Mouse (Mus musculus) megakaryocyte progenitor cell, adult 5-6 weeks (primary cell): ENCODE measurements around the gene Tcn2. TPM values are rescaled to one million over a fixed set of nuclear protein-coding genes. Genes with fewer than 3 reads are reported as not detected.
"Not testable (repeated sequence)": the region's sequence is repeated elsewhere in the genome, so short reads cannot be mapped to it uniquely, and the experiment has no call there.

Experiments
- ATAC-seq: replicated peaks from 2 replicates; pipeline ENCODE4 v1.8.0; 2016; ENCODE audit warnings: mild to moderate bottlenecking, moderate TSS enrichment, inconsistent platforms; ENCODE audit not compliant: poor library complexity
- total RNA-seq, 2 experiments: library from RNA; stranded (forward) in 1 of 2; stranded (reverse) in 1 of 2; fragments of 157-497, 149-512 nt in 1 of 2; fragments of 200-1000 nt in 1 of 2; gene quantifications; 2 replicates each; pipeline versions ENCODE4 v1.2.3 to v1.2.4; 2015 to 2017

Gene Tcn2
- total RNA-seq, 2 experiments from 2014 or later, result 50.5 to 102 TPM

DNA sequence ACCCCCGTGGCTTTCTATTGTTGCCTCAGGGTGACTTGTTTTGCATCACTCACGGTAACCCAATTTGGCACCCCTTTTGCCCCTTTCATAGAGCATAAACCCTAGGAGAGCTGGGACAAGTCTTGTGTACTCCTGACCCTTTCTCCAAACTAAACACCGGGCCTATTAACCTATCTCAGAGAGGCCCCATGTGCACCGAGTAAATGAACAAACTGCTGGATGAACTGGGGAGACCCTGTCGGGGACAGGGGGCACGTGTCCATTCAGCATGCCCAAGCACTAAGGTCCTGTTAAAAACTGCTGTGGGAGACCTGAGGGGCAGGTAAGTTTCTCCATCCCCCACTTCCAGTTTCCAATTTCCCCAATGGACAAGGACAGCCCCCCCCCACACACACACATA lies 1.0 kb downstream of the Tcn2 start:
- ATAC-seq, result no peak

DNA sequence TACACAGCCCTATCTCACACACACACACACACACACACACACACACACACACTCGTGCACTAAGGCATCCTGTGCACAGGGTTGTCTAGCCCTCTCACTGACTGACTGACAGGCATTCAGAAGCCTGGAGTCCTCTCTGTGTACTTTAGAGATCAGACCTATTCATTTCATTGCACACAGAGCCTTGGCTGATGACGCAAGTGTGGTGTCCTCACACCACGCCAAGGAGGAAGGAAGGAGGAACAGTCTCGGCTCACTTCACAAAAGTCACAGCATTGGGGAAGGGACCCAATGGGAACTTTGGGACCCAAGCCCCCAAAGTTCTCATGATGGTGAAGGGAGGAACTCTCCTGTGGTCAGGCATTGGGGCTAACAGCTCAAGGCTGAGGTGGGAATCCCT lies 1.9 kb downstream of the Tcn2 start:
- ATAC-seq, result peak; percentile 81

DNA sequence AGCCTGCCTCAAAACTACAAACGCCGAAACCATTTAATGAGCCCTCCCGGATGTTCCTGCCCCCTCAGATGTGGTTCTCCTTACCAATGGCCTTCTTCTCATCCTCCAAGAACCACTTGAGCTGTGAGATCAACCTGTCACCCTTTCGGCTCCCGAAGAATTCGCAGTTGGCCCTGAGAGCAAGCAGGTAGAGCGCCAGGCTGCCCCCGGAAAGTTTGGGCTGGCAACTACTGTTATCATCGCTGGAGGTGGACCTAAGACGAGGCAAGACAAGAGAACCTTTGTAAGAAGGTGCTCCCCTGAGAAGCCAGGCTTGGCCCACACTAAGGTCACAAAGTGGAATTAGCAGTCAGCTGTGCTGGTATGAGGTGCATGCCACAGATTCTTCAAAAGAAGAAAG lies 6.0 kb downstream of the Tcn2 start:
- no peak for ATAC-seq

DNA sequence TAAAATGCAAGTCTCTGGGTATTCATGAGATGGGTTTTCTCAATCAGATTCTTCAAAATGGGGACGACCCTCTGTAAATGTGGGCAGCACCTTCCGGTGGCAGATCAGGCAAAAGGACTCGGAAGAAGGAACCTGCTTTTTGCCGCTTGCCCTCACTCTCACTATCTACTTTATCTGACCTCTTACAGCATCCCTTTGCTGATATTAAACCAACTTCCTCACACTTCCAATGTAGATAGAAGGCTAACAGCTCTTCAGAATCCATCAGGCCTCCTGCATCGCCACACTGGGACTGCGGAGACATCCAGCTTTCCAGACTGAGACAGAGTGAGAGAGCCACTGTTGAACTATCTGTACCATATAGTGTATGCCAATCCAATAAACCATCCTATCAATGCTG lies 9.2 kb downstream of the Tcn2 start:
- no peak for ATAC-seq

DNA sequence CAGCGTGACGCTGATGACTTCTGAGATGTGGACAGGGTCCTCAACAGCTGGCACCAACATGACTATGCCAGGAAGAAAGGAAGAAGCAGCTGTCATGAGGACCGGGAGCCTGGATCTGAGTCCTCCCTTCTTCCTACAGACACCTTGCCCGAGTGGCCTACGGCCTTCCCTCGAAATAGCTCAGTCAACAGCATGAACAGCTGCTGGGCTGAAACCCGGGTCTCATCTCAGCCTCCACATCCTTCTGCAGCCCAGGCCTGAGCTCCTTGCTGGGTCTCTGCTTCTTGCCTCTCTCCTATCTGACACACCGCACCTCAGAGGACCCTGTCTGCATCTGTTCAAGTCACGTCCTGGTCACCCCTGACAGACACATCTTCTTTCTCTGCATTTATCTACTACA lies 9.8 kb downstream of the Tcn2 start:
- no peak for ATAC-seq

DNA sequence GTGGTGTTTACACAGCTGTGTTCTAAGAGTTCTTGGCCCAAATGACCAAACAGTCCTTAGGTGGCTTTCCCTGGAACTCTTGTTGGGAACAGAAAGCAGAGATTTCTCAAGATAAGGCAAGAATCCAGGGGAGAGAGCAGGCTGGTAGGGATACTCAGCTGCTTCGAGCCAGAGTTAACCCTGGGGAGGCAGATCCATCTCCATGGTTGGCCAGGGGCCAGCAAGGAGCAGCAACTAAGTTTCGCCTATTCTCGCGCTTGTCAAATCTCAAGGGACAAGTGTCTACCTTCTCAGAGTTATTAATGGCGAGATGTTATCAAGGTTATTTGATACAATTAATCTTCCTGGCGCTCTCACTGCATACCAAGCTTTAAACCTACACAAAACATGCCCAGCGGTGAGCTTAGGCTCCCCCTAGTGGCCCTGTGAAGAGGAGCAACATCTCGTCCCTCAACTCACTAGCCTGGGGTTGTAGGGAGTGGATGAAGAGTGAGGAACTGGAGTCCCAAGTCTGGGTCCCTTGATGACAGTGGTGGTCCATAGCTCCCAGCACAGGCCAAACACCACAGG lies 10.6 kb downstream of the Tcn2 start:
- ATAC-seq, result peak; percentile 96

DNA sequence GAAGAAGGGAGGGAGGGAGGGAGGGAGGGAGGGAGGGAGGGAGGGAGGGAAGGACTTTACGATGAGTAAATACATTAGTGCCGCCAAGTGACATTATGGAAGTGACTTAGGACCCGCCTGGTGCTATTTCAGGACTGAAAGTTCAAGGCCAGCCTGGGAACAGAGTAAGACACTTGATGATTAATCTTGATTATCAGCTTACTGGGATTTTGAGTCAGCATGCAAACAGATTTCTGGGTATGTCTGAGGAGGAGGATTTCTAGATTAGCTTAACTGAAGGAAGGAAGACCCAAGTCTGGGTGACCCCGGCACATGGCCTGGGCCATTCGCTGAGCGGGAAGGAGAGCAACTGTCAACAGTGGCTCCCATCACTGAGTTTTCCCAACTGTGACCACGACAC lies 11.5 kb downstream of the Tcn2 start:
- ATAC-seq, result no peak

DNA sequence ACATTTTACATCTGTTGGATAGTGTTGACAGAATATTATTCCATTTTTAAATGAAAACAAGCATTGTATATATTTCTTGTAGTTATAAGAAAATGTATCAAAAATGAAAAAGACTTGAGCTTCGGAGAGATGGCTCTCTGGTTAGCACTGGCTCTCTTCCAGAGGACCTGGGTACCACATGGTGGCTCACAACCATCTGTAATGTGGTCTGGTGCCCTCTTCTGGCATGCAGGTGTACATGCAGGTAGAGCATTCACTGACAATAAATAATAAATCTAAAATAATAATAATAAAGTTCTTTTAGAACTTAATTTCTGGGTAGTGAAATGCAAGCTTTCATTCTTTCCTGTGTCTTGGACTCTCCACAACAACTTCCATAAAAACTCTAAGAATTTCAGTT lies 13.2 kb downstream of the Tcn2 start:
- ATAC-seq, result no peak

DNA sequence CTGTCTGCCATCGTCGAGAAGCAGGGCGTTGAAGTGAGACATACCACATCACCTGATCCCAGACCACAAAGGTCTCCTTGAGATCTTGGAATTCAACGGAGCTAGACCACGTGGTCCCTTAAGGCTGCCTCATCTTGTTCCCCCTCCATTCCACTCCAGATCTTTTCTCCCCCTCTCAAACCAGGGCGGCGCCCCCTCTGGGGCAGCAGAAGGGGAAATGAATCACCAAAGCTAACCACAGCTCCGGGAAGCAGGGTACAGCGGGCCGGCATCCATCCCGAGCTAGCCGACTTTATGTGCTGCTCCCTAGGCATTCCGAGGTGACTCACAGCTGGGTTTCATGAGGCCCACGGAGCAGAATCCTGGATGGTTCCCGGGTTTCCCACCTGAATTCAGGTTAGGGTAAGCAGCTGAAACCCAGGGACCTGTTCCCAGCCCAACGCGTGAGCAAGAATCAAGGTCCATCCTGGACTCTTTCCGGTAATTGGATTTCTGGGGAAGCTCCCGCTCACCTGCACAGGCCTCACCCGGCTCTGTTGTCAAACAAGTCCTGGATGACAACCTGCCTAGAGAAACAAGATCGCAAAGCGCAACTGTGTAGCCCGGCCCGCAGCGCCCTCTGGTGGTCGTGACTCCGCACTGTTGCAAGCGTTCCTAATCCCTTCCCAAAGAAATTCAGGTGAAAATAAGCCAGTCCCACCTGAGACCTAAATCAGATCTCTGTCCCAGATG lies 17.7 kb downstream of the Tcn2 start, which contains the start of gene Slc35e4:
Gene Slc35e4, minus strand, starts transcription at position 556 of the 732 bp plus-strand sequence.
- ATAC-seq, result peak; percentile 60

DNA sequence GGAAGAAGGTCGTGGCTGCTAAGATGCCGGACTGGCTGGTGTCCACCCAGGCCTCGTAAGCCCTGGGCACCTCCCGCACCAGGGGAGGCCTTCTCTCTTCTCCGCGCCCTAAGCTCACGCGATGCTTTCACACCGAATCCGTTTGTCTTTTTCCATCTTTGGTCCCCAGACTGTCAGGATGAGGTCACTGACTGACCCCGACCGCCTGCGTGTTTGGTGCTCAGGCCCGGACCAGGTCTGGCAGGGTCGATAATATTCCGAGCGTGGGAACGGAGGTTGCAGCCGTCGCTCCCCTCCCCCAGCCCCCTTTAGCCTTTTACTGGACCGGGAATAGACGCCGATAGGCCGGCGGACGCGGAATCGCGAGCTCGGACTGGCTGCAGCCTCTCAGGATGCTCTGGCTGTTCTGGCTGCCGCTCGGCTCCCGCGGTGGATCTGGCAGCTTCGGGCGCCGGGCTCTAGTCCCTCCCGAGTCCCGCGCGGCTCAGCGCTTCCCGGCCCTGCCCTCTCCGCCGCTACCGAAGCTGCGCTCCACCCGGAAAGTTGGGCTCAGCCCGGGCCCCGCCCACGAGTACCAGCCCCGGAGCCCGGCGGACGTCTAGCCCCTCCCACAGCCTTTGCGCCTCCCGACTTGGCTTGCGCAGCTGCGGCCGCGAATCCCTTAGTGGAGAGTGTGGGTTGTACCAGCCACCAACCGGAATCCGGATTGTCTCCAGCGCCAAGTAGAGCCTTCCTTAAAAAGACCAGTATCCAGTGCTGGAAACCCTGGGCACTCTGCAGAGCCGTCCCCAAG lies 18.4 kb downstream of the Tcn2 start:
- peak; percentile 85 for ATAC-seq

DNA sequence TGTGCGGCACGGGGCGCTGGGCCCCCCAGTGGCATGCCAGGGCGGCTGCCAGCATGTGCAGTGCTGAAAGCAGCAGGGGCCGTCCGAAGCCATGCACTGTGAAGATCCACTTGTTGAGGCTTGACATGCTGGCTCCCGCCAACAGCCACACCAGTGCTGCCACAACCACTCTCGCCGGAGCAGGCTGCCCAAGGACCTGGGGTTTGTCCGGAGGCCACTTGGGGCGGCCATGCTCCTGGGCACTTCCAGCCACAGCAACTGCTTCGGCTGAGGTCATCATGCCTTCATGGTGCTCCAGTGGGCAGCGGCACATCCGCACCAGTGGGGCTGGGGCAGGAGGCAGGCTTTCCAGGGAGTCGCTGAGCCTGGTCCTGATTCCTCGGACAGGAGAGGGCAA lies 19.1 kb downstream of the Tcn2 start:
- ATAC-seq, result 0 out of 2 replicates have a peak, but pooled peaks have one; percentile 7

DNA sequence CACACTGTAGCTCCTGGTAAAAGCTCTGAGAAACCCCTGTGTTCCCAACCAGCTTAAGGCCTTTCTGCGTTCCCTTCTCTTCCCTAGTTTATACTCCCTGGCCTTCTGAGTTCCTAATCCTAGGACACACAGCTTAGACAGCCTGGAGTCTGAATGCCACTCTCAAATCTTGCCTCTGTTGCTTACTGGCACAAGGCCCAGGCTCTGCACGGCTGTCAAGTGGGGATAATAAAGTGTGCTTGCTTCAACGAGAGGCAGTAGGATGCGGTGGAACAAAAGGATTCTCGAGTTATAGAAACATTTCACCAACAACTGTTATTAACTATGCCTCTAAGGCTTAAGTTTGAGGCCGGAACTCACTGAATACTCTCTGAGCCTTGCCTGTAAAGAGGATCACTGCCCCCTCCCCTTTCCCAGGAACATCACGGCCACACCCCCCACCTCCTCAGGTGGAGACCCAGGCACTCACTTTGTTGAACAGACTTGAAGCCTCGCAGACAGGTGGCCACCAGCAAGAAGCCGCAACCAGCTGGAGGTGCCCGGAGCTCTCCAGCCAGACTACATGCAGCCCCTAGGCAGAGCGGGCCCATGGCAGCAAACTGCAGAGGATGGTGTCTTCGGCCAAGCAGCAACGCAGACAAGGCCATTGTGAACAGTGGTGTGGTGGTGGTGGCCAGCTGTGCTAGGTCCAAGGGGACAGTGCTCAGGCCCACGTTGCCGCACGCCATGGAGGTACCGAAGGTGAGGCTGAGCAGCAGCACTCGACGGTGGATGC lies 19.7 kb downstream of the Tcn2 start:
- no peak for ATAC-seq

DNA sequence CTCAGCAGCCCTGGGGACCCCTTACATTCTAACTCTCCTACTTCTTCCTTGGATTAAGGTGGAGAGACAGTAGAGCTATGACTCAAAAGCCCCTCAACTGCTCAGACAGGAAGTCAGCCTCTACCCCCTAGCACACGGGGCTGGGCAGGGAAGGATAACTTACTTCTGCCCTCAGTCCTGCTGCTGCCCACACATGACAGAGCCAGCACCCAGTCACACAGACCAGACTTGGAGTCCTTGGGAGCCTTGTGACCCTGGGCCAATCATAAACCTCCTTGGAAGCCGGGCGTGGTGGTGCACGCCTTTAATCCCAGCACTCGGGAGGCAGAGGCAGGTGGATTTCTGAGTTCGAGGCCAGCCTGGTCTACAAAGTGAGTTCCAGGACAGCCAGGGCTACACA lies 20.5 kb downstream of the Tcn2 start:
- ATAC-seq, result not testable (repeated sequence)

DNA sequence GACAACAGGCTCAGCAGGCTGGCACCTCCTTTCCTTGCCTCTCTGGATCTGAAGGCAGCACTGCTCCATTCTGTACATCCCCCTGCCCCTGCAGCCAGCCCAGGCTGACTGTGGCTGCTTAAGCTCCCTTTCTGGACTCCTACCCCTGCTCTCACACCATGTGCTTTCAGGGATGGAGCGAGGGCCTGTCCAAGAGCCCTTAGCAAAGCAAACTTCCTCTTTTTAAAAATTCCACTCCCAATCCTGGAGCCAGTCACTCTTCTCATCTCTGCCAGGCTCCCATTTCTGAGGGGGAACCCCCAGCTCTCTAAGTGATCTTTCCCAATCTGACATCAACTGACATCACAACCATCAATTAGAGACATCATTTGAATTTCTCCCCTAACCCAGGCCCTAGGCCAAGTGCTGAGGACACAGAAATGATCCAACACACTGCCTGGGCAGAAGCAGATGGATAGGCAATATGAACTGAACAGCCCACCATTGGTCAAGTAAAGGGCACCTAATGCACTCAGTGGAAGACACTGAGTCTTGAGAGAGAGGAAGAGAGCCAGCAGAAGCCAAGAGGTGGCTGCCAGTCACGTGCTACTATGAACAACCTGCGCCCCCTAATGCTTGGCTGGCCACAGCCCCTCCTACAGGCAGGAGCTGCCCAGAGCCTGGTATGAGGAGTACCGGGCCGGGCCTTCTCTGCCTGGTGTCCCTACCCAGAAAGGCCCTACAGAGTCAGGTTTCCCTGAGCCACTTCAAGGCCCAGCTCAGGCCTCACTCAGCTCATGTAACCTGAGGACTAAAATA lies 21.2 kb downstream of the Tcn2 start:
- no peak for ATAC-seq

DNA sequence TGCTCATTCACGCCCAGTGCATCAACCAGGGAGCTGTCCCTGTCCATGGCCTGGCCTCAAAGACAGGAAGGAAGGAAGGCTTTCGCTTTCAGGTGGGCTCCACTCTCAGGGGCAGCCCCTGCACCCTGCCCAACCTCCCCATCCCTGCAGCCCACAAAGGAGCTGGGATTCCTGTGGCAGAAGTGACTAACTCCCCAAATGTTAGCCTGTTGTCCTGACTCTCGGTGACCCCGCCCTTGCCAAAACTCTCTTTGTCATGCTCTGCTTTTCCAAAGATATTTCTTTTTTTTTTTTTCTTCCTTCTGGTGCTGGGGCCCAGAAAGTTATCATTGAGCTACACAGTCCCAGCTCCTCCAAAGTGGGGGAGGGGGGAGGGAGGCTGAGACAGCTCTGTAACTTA lies 22.7 kb downstream of the Tcn2 start:
- no peak for ATAC-seq

DNA sequence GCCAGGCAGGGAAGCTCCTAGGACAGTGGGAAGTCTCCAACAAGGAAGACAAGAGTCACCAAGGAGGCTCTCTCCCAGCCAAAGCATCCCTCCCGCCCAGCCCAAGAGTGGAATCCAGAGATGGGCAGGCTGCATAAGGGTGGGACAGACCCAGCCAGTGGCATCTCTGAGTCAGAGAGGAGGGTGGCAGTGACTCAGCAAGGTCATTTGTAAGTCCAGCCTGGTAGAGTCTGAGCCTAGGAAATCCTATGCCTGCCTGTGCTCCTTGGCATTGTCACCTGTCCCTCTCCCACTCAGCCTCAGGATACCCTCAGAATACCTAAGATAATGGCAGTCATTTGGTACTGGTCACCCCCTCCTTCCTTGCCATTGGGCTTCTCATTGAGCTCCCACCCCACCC lies 26.5 kb downstream of the Tcn2 start:
- ATAC-seq, result no peak

DNA sequence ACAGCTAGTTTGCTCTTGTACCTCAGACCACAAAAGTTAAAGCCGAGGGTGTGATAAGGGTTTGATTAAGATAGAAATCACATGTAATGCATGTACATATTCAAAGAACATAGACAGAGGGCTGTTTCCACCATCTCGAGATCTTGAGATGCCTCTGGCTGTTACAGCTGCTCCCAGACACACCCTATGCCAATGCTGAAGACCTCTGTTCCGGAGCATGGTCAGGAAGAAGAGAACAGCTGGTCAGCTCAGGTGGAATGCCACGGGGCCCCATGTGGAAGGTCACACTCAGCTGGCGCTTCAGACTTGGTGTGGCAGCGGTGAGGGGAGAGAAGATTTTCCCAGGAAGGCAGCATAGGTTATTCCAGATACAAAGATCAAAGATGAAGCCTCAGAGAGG lies 27.3 kb downstream of the Tcn2 start:
- ATAC-seq, result no peak

DNA sequence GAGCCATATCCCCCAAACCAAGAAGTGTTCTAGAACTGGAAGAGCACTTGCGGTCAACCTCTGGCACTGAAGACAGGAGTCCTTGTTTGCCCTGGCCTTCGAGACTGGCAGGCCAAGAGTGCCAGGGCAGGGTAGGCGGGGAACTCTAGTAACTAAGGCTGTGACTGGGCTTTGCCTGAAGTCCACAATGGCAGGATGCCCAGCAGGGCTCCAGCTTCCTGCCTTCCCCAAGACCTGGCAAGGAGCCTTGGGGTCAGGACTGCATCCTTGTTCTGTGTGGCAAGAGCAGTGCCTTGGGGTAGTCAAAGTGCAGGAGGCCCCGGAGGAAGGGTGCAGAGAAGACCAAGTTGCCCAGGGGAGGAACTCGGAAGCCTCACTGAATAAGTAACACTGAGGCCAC lies 28.9 kb downstream of the Tcn2 start:
- peak; percentile 58 for ATAC-seq

DNA sequence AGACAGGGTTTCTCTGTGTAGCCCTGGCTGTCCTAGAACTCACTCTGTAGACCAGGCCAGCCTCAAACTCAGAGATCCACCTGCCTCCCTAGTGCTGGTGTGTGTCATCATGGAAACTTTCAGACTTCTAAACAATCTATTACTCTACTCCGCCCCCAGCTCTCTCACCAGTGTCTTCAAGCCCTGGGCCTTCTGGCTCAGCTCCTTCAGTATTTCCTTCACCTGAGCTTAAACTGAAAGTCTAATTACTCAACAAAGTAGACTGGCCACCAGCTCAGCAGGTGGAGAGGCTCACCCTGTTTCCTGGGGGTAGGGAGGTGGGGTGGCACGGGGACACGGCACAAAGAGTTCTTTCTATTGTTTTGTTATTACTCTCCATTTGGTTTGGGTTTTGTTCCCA lies 29.4 kb downstream of the Tcn2 start:
- no peak for ATAC-seq

DNA sequence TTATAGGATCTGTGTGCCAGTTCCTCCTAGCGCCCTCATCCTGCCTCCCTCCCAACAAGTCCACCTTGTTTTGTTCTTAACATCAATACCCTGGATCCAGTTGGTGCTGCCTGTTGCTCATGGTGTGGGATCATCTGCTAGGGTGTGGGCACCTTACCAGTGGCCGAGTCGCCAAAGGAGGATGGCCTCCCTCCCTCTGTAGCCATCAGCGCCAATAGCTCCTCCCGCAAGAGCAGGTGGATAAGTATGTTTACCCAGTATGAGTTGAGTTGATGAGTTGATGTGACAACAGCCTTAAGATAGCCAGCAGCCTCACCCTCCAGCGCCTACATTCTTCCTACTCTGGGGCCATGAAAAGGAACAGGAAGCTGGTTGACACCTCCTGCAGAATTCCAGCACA lies 31.7 kb downstream of the Tcn2 start:
- no peak for ATAC-seq

DNA sequence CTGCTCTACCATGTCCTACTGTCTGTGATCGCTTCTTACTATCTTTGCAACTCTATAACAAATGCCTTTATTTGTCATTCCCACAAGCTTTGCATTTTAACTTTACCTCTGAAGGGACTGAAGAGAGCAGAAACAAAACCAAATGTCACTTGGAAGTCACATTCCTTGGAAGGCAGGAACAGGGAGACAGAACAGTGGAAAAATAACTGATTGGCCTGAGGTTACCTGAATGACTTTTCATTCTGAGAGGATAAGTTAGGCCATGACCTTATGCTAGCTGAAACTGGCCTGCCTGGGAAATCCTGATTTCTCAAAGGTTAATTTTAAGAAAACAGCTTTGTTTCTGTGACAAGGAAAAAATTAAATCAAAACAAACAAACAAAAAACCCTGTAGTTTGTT lies 36.0 kb downstream of the Tcn2 start:
- no peak for ATAC-seq
